Mouse (Mus musculus) monocyte, adult 2 months (primary cell): ENCODE data around the gene 2310011J03Rik.

Source experiments
- DNase-seq, 2 experiments: peaks; one replicate each; pipeline ENCODE4 v3.0.0; 2022; ENCODE audit warnings: low spot score in 2 of 2, low read depth in 1 of 2

Gene 2310011J03Rik

DNA sequence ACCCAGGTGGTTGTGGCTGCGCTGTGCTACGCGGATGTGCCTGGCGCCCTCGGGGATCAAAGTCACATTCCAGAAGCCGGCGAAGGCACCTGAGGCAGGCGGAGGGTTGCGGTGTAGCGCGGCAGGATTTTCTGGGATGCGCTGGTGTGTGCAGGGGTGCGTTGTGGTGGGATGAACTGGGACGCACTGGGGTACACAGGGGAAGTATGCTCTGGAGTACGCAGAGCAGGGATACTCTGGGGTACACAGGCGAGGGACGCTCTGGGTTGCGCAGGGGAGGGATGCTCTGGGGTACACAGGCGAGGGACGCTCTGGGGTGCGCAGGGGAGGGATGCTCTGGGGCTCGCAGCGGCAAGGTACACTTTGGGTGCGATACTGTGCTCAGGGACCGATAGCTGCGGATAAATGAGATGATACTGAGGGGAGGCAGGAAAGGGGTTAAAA is 22.0 kb upstream of the 2310011J03Rik start:
- no peak for DNase-seq

DNA sequence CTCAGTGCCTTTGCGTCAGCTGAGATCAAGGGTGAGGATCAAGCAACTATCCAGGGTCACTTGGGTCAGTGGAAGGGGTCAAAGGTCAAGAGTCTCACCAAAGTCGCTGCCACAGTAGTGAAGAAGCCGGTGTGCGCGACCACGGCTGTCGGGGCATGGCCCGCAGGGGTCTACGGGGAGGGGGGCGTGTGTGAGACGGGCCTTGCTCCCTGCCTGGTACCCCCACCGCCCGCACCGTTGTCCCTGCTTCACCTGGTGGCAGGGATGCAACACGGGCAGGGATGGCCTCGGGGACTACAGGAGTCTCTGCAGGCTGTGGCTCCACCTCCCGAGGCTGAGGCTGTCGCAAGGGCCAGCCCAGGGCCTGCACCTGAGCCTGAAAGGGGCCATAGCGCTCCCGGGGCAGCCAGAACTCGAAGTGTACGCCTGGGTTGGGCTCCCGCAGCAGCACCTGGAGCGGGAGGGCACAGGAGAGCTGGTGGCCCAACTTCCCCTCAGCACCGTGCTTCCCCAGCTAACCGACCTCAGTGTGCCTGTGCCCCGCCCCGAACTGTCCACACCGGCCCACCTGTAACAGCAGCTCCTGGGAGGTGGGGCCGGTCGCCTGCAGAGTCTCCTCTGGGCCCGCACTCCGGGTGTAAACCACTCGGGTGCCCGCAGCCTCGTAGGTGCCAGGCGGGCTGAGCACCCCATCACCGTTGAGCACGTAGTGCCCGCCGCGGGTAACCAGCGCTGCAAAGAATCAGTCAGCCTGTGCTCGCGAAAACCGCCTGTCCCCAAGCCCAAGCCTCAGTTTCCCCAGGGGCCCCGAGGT is 21.4 kb upstream of the 2310011J03Rik start:
- no peak for DNase-seq

DNA sequence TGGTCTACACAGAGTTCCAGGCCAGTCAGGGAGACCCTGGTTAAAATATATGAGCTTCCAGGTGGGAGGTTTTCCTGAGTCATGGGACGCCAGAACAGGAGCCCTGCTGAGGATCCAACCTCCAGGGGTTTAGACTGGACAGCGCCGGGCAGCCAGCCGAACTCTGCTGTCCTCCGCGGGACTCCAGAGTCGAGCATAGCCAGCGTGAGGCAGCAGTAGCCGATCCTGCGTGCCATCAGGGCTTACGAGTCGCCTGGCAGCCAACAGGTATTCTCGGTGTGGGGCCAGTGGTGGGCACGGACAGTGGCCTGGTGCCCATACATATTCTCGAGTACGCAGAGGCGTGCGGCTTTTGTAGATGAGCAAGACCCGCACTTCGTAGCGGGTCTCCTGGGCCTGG is 20.7 kb upstream of the 2310011J03Rik start:
- DNase-seq, result no peak

DNA sequence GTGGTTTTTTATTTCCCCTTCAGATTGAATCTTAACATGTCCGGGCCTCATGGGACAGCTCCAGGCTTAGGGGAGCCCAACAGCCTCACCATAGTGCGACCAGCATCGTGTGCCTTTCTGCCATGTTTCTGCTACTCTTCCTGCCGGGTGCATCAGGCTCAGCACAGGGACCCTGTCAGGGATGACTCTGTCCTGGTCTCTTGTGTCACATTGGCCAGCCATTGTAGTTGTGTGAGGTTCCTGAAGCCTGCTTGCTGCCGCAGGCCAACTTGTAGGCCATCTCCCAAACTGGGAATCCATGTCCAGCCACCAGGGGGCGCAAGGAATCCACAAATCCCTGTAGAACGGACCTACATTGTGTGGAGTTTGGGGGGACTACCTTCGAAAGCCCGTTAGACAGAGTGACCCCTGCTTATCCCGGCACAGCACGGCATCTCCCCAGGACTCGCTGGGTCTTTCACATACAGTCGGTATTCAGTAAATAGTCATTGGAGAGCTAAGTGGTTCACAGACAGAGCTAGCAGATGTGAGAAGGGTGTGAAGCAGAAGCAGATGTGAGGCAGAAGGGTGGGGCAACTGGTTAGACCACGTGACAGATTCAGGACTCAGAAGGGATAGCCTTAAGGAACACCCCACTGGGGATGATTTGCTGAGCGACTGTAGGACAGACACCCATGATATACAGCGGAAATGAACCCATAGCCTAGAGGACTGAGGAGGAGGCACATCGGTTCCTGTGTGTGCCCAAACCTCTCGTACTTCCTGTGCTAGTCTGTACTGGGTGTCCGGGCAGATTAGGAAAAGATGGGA is 19.8 kb upstream of the 2310011J03Rik start:
- peak; percentile 43 to 79 for DNase-seq

DNA sequence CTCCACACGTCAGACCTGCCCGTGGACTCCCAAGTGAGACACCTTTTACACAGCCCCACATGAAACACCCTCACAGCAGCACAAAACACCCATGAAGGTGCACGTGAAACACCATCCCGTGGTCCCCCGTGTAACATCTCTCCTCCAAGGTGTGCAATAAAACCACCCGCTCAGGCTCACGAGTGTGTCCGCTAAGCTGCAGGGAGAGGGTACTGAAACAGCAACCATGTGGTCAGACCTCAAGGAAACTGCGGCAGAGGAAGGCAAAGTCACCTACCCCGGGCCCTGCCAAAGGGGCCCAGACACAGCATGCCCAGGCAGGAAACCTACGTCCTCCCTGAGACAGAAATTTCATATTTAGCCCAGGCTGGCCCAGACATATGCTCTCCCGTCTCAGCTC is 15.9 kb upstream of the 2310011J03Rik start:
- no peak for DNase-seq

DNA sequence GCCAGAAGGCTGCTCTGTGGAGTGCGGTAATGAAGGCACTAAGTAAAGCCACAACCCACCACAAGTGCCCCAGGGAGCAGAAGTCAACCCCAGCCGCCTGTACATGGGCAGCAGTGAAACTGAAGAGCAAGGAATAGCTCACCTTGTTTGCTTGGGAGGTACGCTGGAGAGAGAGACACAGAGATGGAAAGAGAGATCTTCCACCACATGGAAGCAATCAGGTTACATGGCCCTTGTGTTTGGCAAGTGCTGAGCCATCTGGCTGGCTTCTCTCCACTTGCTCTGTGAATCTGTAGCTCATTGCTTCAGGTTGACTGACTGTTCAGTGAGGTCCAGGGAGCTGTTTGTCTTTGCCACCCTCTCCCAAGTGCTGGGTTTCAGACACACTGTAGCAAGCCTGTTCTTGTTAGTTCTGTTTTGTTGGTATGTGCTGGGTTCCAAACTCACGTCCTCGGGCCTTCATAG is 12.2 kb upstream of the 2310011J03Rik start:
- DNase-seq, result no peak

DNA sequence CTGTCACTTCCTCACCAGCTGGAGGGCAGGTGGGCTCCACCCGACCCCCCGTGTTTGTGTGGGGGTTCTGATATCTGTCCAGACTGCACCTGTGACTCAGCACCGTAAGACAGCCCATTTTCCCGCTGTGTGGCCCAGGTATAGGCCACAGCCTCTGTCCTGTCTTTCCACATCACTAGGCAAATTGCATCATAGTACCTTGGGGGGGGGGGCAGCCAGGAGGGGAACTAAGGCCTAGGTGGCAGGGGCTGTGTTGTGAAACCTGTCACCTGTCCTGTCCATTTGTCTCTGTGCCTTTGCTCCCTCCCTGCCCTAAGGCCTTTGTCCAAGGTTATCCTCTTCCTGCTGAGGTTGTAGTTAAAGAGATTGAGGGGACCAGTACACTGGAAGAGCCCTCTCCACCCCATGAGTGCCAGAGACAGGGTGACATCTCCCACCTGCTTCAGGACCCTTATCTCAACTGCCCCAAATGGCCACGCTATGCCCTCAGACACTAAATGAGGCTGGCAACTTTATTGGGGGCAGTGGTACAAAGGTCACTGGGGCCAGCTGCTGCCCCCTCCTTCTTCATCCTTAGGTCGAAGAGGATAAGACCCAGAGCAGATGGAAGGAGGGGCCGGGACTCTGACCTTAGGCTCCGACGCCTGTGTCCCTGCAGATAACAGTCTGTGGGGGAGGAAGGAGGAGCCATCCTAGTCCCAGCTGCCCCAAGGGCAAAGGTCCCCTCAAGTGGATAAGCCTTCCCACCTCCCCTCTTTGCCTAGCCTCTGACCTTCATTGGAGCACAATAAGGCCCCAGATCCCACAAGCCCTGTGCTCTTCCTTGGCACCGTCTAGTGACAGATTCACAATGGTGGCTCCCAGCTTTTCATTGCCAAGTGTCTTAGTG is 11.5 kb upstream of the 2310011J03Rik start:
- no peak for DNase-seq

DNA sequence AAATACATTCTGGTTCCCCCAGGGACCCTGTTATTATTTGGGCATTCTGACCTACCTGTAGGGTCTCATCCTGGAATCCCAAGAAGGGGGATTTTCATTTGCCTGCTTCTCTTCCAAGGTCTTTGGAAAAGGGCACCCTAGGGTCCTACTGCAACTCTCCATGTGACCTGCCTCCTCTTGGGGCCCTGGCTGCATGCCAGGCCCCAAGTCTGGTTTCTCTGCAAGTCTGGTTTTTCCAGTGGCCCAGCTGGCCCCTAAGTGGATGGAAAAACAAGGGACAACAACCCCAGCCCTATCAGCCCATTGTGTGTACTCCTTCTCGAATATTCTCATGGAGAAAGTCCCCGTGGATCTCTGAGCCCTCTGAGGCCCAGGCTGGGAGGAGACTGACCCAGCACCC is 10.6 kb upstream of the 2310011J03Rik start:
- DNase-seq, result no peak

DNA sequence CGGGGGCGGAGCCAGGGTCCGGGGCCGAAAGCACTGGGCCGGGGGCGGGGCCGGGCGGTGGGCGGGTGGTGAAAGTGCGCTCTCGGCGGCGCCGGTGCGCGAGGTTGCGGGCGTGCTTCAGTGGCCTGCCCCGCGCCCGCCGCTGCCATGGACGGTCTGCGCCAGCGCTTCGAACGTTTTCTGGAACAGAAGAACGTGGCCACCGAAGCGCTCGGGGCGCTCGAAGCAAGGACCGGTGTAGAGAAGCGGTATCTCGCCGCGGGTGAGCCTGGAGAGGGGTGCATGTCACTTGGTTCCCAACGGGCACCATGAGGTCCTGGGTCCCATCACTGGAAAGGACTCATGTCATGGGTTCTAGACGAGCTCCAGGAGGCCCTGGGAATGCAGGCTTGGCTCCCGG is 9.7 kb upstream of the 2310011J03Rik start:
- DNase-seq, result no peak

DNA sequence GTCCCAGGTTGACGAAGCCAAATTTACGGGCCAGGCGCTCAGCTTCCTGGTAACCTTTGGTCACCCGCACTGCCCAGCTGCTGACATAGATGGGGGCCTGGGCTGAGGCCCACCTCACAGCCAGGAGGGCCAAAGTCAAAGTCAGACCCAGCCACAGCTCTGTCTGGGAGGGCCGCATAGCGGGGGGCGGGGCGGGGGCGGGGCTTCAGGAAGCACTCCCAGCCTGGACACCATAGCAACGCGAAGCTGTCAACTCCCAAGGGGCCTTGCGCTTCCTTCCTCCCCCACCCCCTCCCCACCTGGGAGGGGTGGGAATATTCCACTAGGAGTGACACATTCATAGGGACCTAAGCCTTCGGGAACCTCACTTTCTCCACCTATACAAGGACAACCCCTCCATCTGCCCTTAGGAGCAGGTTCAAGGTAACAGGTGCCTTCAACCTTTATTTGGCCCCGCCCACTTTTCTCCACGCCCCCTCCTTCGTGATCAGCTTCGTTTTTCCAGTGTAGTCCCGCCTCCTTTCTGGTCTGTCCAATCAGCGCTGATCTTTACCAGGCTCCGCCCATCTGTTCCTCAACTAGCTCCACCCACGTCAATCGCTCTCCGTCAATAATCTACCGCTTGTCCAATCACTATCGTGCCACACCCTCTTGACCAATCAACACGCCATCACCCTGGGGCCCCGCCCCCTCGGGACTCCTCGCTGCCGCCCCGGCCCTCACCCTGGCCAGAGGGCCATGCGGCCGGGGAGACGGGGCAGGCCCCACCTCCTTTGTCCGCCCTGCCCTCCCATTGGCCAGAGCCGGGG is 9.1 kb upstream of the 2310011J03Rik start, which contains the start of the genes Pcsk4 and Reep6:
Gene Pcsk4, minus strand, starts transcription at position 226 of the 809 bp plus-strand sequence.
Gene Reep6, plus strand, starts transcription at position 681 of the 809 bp plus-strand sequence.
- DNase-seq, result peak; percentile 89 to 91

DNA sequence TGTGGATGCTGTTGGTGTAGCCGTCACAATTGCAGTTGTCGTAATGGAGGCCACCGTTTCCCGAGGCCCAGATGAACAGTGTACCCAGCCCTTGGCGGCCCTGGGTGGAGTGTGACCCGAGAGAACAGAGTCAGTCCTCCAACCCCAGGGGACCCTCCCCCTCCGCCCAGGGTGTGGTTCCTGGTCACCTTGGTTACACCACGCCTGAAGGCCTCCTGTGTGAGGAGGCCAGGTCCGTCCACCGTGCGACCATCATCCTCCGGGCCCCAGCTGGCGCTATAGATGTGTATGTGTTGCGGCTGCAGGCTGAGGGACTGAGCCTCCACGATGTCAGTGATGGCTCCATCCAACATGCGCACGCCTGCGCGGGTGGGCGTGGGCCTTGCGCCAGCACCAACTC is 4.7 kb upstream of the 2310011J03Rik start:
- no peak for DNase-seq

DNA sequence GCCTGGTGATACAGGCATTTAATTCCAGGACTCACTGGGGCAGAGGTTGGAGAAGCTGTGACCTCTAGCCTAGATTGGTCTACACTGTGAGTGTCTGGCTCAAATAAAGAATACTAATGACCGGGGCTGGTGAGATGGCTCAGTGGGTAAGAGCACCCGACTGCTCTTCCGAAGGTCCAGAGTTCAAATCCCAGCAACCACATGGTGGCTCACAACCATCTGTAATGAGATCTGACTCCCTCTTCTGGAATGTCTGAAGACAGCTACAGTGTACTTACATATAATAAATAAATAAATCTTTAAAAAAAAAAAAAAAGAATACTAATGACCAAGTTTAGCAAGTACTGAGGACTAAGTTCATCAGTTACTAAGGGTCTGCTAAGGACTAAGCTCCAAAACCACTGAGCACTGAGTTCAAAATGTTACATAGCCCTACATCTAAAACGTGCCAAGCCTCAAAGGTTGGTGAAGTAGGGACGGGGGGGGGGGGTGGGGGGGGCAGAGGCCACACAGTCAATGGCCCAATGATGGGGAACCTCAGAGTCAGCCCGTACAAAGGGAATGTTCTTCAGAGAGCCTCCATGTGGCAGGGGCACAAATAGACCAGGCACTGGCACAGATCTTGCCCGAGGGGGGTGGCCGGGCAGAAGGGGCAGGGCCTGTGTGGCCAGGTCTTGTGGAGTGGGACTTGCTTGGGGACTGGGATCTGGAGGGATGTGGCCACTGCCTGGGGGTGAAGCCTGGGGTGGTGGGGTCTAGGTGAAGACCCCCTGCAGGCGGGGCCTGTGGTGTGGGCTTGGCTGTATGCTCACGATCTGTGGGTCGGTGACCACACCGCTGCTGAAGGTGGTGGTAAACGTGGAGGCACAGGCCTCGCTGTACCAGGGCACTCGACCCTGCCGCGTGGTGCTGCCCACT is 4.0 kb upstream of the 2310011J03Rik start:
- DNase-seq, result no peak

DNA sequence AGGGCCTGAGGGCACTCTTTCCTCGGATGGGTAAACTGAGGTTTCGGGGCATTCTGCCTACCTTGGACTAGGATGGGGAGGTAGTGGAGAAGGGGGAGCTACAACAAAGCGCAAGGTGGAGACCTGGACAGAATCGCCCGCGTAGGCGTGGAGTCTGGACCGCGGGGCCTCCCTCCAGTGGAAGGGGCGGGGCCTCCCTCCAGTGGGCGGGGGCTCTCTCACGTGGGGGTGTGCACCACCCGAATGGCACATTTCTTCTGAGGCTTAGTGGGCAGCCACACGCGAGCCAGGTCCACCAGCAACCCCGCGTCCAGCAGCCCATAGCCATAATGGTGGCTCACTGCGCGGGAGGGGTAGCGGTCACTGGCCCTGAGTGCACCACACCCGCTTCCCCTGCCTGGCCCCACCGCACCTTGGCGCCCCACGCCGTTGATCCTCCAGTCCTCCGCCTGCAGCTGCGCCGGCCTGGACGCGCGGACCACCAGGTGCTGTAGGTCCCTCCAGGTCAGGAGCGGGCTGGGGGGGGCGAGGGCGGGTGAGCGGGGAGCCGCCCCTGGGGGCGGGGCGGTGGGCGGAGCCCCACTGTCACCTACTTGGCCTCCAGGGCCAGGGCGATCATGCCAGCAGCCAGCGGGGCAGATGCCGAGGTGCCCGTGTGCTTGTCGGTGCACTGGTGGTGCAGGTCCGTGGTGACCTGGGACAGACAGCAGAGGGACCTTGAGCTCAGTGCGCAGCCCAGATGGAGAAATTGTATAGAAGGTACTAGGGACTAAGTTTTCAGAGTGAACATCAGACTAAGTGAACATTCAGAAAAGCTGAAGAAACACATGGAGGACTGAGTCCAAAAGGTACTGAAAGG is 3.2 kb upstream of the 2310011J03Rik start:
- DNase-seq, result peak in 1 of 2 experiments; percentile 49

DNA sequence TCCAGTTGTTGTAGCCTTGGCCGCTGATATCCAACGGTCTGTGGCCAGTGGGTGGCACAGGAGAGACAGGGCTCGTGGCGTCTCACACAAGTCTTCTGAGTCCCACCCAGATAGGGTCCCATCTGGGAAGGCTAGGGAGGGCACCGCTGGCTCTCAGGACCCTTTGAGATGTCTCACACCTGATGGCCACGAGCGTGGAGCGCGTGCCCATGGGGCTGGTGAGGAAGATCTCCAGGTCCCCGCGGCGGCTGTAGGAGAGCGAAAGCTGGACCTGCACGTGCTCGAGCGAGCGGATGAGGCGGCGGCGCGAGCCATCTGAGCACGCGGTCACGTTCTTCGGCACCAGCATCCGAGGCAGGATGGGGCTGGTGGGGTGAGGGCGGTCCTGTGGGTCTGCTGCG is 2.5 kb upstream of the 2310011J03Rik start:
- DNase-seq, result no peak

DNA sequence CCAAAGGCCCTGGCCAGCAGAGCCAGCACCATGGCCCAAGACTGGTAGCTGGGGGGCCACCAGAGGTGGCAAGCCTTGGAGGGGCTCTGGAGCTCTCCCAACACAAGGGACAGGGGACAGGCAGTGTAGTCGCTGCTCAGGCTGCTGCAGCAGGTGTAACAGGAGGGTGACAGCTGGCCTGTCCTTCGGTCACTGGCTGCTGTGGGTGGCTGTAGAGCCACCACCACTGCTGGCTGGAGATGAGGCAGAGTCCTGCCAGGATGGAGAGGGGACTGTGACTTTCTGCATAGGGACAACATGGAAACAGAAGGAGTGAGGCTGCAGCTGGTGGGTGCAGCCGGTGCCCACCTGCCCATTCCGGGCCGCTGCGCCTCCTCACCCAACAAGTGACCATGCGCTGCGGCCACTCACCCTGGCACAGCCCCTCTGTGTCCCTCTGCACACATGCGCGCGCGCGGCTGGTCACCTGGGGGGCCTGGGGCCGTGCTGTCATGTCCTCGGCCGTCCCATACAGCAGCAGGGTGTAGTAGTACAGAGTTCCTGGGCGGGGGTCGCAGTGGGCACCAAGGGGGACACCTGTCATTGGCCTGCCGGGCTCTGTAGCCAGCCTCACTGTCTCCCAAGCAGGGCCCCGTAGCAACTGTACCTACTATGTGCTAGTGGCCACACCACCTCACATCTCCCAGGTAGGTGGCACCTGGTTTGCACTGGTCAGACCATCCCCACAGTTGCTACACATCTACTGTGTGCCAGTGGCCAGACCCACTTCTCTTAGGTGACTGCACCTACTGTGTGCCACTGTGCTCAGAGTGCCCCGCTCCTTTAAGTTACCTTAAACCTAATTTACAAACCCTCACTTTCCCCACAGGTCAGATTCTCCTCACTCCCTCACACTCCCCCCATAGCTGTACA is 1.6 kb upstream of the 2310011J03Rik start:
- DNase-seq, result no peak

DNA sequence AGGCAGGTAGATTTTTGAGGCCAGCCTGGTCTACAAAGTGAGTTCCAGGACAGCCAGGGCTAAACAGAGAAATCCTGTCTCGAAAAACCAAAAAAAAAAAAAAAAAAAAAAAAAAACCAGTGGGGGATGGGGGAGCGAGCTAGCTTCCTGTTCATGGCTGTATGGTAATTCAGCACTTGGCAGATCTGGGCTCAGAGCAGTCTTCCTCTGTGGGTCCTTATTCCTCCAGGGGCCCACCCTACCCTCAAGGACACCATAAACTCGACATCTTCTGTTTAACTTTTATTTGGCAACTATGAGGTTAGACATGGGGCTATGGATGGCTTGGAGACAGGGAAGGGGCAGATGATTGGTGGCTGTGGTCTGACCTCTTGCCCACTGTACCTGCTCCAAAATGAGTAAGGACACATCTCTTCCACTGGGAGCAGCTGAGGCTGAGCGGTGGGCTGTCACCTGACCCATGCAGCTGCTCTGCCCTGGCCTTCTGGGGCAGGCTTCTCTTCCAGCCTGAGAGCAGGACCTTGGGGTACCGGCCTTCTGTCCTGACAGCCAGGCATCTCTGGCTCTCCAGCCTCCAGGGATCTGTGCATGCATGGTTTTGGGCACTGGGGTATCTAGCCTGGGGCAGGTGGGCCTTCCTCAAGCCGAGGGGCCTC is 805 bp upstream of the 2310011J03Rik start:
- DNase-seq, result no peak

DNA sequence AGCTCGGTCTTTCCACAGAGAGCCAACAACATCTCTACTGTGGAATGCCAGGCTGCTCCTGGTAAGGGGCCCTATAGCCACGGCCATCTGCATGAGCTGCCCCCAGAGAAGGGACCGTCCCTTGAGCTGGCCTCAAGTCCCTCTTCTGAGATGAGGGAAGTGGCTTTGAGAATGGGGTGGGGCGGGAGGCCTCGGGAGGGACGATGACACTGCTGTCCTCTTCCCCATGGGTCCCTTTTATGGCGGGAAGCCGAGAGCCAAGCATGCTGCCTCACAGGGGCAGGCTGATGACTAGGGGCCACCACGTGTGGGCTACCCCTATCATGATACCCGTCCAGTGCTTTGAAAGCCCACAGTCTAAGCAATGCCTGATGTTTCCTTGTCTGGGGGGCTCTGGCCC is 3.3 kb downstream of the 2310011J03Rik start:
- DNase-seq, result no peak
